Mouse (Mus musculus): ENCODE measurements around the gene Ube2k. TPM values are rescaled to one million over a fixed set of nuclear protein-coding genes. Genes with fewer than 3 reads are reported as not detected.

Ube2k gene
- 185 and 192 TPM in 2 replicates for polyA plus RNA-seq (2016; fragmentation: Nextera tagmentation; extraction: Ambion mirVana)

- ATAC-seq (ENCODE audit: low FRiP score): peak; percentile 96
- Histone ChIP-seq H3K36me3 (replicated peaks) (no peaks in the 10 kb centered on the region), H3K9ac (peak within 1 kb of the TSS; percentile 97), H3K4me1 (peaks cover 13% of the 10 kb centered on the region), H3K27me3 (no peaks in the 10 kb centered on the region), H3K27ac (peak within 1 kb of the TSS; percentile 100), H3K9me3 (no peaks in the 10 kb centered on the region), H3K4me3 (replicated peaks) (peak within 1 kb of the TSS; percentile 93), H3K4me2 (peak within 1 kb of the TSS; percentile 71)
- under 1% methylated on average over 65 of the region's 66 CpGs for WGBS
These were observed at the start of gene Ube2k, which contains the start of gene Smim14 for GRCm38 (mm10) chr5:65536751-65537419. Gene Ube2k, plus strand, starts transcription at chr5:65537233. Gene Smim14, minus strand, starts transcription at chr5:65537184.

GRCm38 (mm10) chr5:65487381-65487780 is 49.7 kb upstream of the Ube2k start:
- no peaks in the 10 kb centered on the region for H3K9me3 ChIP-seq
- no peak overlapping the region for H3K4me2 ChIP-seq
- no peak overlapping the region for H3K27ac ChIP-seq
- H3K4me1 ChIP-seq: peaks cover 6% of the 10 kb centered on the region
- H3K9ac ChIP-seq: no peak overlapping the region
- no peaks in the 10 kb centered on the region for H3K36me3 ChIP-seq (replicated peaks)
- no peak for ATAC-seq (ENCODE audit: low FRiP score)
- H3K4me3 ChIP-seq (replicated peaks): no peak overlapping the region
- 86% methylated on average over 10 of the region's 10 CpGs for WGBS
- H3K27me3 ChIP-seq: no peaks in the 10 kb centered on the region

- Histone ChIP-seq H3K9ac (no peak overlapping the region), H3K4me1 (peaks cover 11% of the 10 kb centered on the region), H3K4me2 (no peak overlapping the region), H3K27ac (no peak overlapping the region), H3K36me3 (replicated peaks) (no peaks in the 10 kb centered on the region), H3K27me3 (no peaks in the 10 kb centered on the region), H3K4me3 (replicated peaks) (no peak overlapping the region), H3K9me3 (no peaks in the 10 kb centered on the region)
- WGBS: 87% methylated on average over 7 of the region's 7 CpGs
- ATAC-seq (ENCODE audit: low FRiP score): no peak
These were observed 48.3 kb upstream of the Ube2k start for GRCm38 (mm10) chr5:65488725-65489124.

GRCm38 (mm10) chr5:65489830-65490229 is 47.2 kb upstream of the Ube2k start:
- ATAC-seq (ENCODE audit: low FRiP score): no peak
- WGBS: 83% methylated on average over 4 of the region's 4 CpGs

GRCm38 (mm10) chr5:65491767-65492715 is 45.0 kb upstream of the Ube2k start:
- Histone ChIP-seq H3K27ac (peak overlapping the region; percentile 91), H3K4me2 (peak overlapping the region; percentile 81), H3K27me3 (peaks cover 3% of the 10 kb centered on the region; the same call in 1 of the 2 replicates), H3K36me3 (replicated peaks) (no peaks in the 10 kb centered on the region), H3K4me1 (peaks cover 11% of the 10 kb centered on the region), H3K9me3 (no peaks in the 10 kb centered on the region), H3K9ac (peak overlapping the region; percentile 92), H3K4me3 (replicated peaks) (peak overlapping the region; percentile 94)
- ATAC-seq (ENCODE audit: low FRiP score): peak; percentile 89
- WGBS: under 1% methylated on average over 57 of the region's 57 CpGs

More at GRCm38 (mm10) chr5:65489830-65490229, 47.2 kb upstream of the Ube2k start:
- Histone ChIP-seq H3K9ac (no peak overlapping the region), H3K36me3 (replicated peaks) (no peaks in the 10 kb centered on the region), H3K4me3 (replicated peaks) (no peak overlapping the region), H3K9me3 (no peaks in the 10 kb centered on the region), H3K4me2 (no peak overlapping the region), H3K27ac (no peak overlapping the region), H3K4me1 (peaks cover 11% of the 10 kb centered on the region), H3K27me3 (peaks cover 3% of the 10 kb centered on the region; the same call in 1 of the 2 replicates)

- H3K9me3 ChIP-seq: no peaks in the 10 kb centered on the region
- under 1% methylated on average over 69 of the region's 69 CpGs for WGBS
These were observed 44.1 kb upstream of the Ube2k start, which contains the start of gene Gm43552 for GRCm38 (mm10) chr5:65492716-65493531. Gene Gm43552, minus strand, starts transcription at chr5:65492833.

GRCm38 (mm10) chr5:65500231-65500630 is 36.8 kb upstream of the Ube2k start:
- Histone ChIP-seq H3K9ac (no peak overlapping the region), H3K4me2 (no peak overlapping the region), H3K4me1 (no peaks in the 10 kb centered on the region), H3K27ac (no peak overlapping the region), H3K9me3 (no peaks in the 10 kb centered on the region), H3K27me3 (no peaks in the 10 kb centered on the region), H3K4me3 (replicated peaks) (no peak overlapping the region), H3K36me3 (replicated peaks) (no peaks in the 10 kb centered on the region)
- no peak for ATAC-seq (ENCODE audit: low FRiP score)
- WGBS: 83% methylated on average over 7 of the region's 7 CpGs

More at GRCm38 (mm10) chr5:65492716-65493531, 44.1 kb upstream of the Ube2k start, which contains the start of gene Gm43552:
- Histone ChIP-seq H3K9ac (peak within 1 kb of the TSS; percentile 92), H3K27ac (peak within 1 kb of the TSS; percentile 91), H3K4me3 (replicated peaks) (peak within 1 kb of the TSS; percentile 94), H3K36me3 (replicated peaks) (no peaks in the 10 kb centered on the region), H3K4me2 (peak within 1 kb of the TSS; percentile 81), H3K27me3 (peaks cover 3% of the 10 kb centered on the region; the same call in 1 of the 2 replicates), H3K4me1 (peaks cover 11% of the 10 kb centered on the region)
- peak; percentile 96 for ATAC-seq (ENCODE audit: low FRiP score)

- no peaks in the 10 kb centered on the region for H3K4me1 ChIP-seq
- H3K9me3 ChIP-seq: no peaks in the 10 kb centered on the region
- no peak overlapping the region for H3K27ac ChIP-seq
- no peak overlapping the region for H3K9ac ChIP-seq
- WGBS: 87% methylated on average over 9 of the region's 9 CpGs
- ATAC-seq (ENCODE audit: low FRiP score): no peak
- no peak overlapping the region for H3K4me3 ChIP-seq (replicated peaks)
- no peak overlapping the region for H3K4me2 ChIP-seq
- H3K36me3 ChIP-seq (replicated peaks): no peaks in the 10 kb centered on the region
- no peaks in the 10 kb centered on the region for H3K27me3 ChIP-seq
These were observed 35.6 kb upstream of the Ube2k start for GRCm38 (mm10) chr5:65501407-65501806.

- WGBS: 12% methylated on average over 8 of the region's 8 CpGs
- Histone ChIP-seq H3K4me1 (no peaks in the 10 kb centered on the region), H3K27me3 (no peaks in the 10 kb centered on the region), H3K9ac (no peak overlapping the region), H3K9me3 (no peaks in the 10 kb centered on the region), H3K4me2 (0 out of 2 replicates have a peak overlapping the region, but pooled peaks have one; percentile 24), H3K27ac (no peak overlapping the region), H3K4me3 (replicated peaks) (no peak overlapping the region), H3K36me3 (replicated peaks) (no peaks in the 10 kb centered on the region)
- ATAC-seq (ENCODE audit: low FRiP score): no peak
These were observed 31.2 kb upstream of the Ube2k start for GRCm38 (mm10) chr5:65505786-65506185.

GRCm38 (mm10) chr5:65508395-65508794 is 28.6 kb upstream of the Ube2k start:
- no peaks in the 10 kb centered on the region for H3K27me3 ChIP-seq
- no peaks in the 10 kb centered on the region for H3K36me3 ChIP-seq (replicated peaks)
- H3K4me3 ChIP-seq (replicated peaks): no peak overlapping the region
- no peak overlapping the region for H3K4me2 ChIP-seq
- H3K9ac ChIP-seq: no peak overlapping the region
- no peaks in the 10 kb centered on the region for H3K4me1 ChIP-seq
- 86% methylated on average over 8 of the region's 8 CpGs for WGBS
- no peak overlapping the region for H3K27ac ChIP-seq
- no peaks in the 10 kb centered on the region for H3K9me3 ChIP-seq
- no peak for ATAC-seq (ENCODE audit: low FRiP score)

- H3K4me2 ChIP-seq: no peak overlapping the region
- H3K36me3 ChIP-seq (replicated peaks): no peaks in the 10 kb centered on the region
- H3K9ac ChIP-seq: no peak overlapping the region
- no peak overlapping the region for H3K4me3 ChIP-seq (replicated peaks)
- no peak for ATAC-seq (ENCODE audit: low FRiP score)
- no peaks in the 10 kb centered on the region for H3K4me1 ChIP-seq
- no peaks in the 10 kb centered on the region for H3K27me3 ChIP-seq
- H3K9me3 ChIP-seq: no peaks in the 10 kb centered on the region
- no peak overlapping the region for H3K27ac ChIP-seq
- WGBS: 88% methylated on average over 3 of the region's 3 CpGs
These were observed 23.5 kb upstream of the Ube2k start for GRCm38 (mm10) chr5:65513506-65513905.
